Mouse (Mus musculus) heart, embryonic 15.5 days (tissue): ENCODE results near the gene Mamld1. TPM values are rescaled to one million over a fixed set of nuclear protein-coding genes. Genes with fewer than 3 reads are reported as not detected.

Source experiments
- ATAC-seq: fragments of 200-750 bp; cut with Nextera tagmentation; replicated peaks from 2 replicates; pipeline ENCODE4 v1.8.0; 2017; ENCODE audit warnings: low read depth, moderate TSS enrichment; ENCODE audit not compliant: insufficient number of reproducible peaks, insufficient read depth, low FRiP score
- H3K27ac ChIP-seq: fragments of 300-500 bp; sonication (generic); 2 replicates; pipeline ENCODE4 v1.5.1; 2015; ENCODE audit warnings: mild to moderate bottlenecking, inconsistent platforms
- H3K27me3 ChIP-seq: fragments of 300-500 bp; sonication (generic); 2 replicates; pipeline ENCODE4 v1.6.1; 2015; ENCODE audit warnings: inconsistent platforms
- H3K36me3 ChIP-seq: fragments of 300-500 bp; sonication (generic); 2 replicates; pipeline ENCODE4 v1.6.1; 2015; ENCODE audit warnings: mild to moderate bottlenecking, inconsistent platforms
- H3K4me1 ChIP-seq: fragments of 300-500 bp; sonication (generic); replicated peaks from 2 replicates; pipeline ENCODE4 v1.6.1; 2015; ENCODE audit warnings: inconsistent platforms
- H3K4me2 ChIP-seq: fragments of 300-500 bp; sonication (generic); 2 replicates; pipeline ENCODE4 v1.6.1; 2015; ENCODE audit warnings: inconsistent platforms, mild to moderate bottlenecking, moderate library complexity
- H3K4me3 ChIP-seq: fragments of 300-500 bp; sonication (generic); 2 replicates; pipeline ENCODE4 v1.5.1; 2015; ENCODE audit warnings: mild to moderate bottlenecking, inconsistent platforms
- H3K9ac ChIP-seq: fragments of 300-500 bp; sonication (generic); 2 replicates; pipeline ENCODE4 v1.6.1; 2015; ENCODE audit warnings: mild to moderate bottlenecking, inconsistent platforms
- H3K9me3 ChIP-seq: fragments of 300-500 bp; sonication (generic); replicated peaks from 2 replicates; pipeline ENCODE4 v1.6.1; 2016; ENCODE audit warnings: inconsistent platforms
- WGBS: fragments of 180-500 bp; shearing (Covaris S2); methylation state at CpG from one replicate; pipeline ENCODE4 v1.1.7; 2015; ENCODE audit warnings: mixed read lengths; 5-methylcytosine and 5-hydroxymethylcytosine counted together
- polyA plus RNA-seq: library from polyadenylated mRNA; unstranded; fragments of >200 nt; fragmentation: Nextera tagmentation; extraction: Ambion mirVana; gene quantifications from 2 replicates; pipeline ENCODE4 v1.2.1, GENCODE M21; 2015

Mamld1 gene
- polyA plus RNA-seq, 1 experiment from 2014 or later, result 3.7 TPM

- ATAC-seq, result no peak
- Histone ChIP-seq H3K27me3 (no peaks in the 10 kb centered on the region), H3K4me1 (no peaks in the 10 kb centered on the region), H3K4me2 (no peak overlapping the region), H3K36me3 (no peaks in the 10 kb centered on the region), H3K9me3 (no peaks in the 10 kb centered on the region), H3K4me3 (no peak overlapping the region), H3K27ac (no peak overlapping the region), H3K9ac (no peak overlapping the region)
- WGBS, result 76% methylated on average over 4 of the region's 4 CpGs
Observed at GRCm38 (mm10) chrX:71085092-71085807, 35.2 kb downstream of the Mamld1 start.

- Histone ChIP-seq H3K4me3 (no peak overlapping the region), H3K9ac (no peak overlapping the region), H3K36me3 (no peaks in the 10 kb centered on the region), H3K4me2 (no peak overlapping the region), H3K27me3 (no peaks in the 10 kb centered on the region), H3K9me3 (no peaks in the 10 kb centered on the region), H3K27ac (no peak overlapping the region), H3K4me1 (no peaks in the 10 kb centered on the region)
- no peak for ATAC-seq
- WGBS, result 51% methylated on average over 4 of the region's 4 CpGs
Observed at GRCm38 (mm10) chrX:71087370-71088079, 37.5 kb downstream of the Mamld1 start.

- no peak overlapping the region for H3K9ac ChIP-seq
- H3K4me2 ChIP-seq, result no peak overlapping the region
- no peaks in the 10 kb centered on the region for H3K27me3 ChIP-seq
- no peak overlapping the region for H3K4me3 ChIP-seq
- no peaks in the 10 kb centered on the region for H3K9me3 ChIP-seq
- no peaks in the 10 kb centered on the region for H3K4me1 ChIP-seq
- 39% methylated on average over 3 of the region's 3 CpGs for WGBS
- no peak overlapping the region for H3K27ac ChIP-seq
- H3K36me3 ChIP-seq, result no peaks in the 10 kb centered on the region
- ATAC-seq, result no peak
Observed at GRCm38 (mm10) chrX:71088080-71088414, 38.0 kb downstream of the Mamld1 start.

- H3K9ac ChIP-seq, result no peak overlapping the region
- no peak for ATAC-seq
- no peak overlapping the region for H3K4me3 ChIP-seq
- H3K36me3 ChIP-seq, result no peaks in the 10 kb centered on the region
- H3K27ac ChIP-seq, result no peak overlapping the region
- H3K4me2 ChIP-seq, result no peak overlapping the region
- H3K9me3 ChIP-seq, result no peaks in the 10 kb centered on the region
- H3K27me3 ChIP-seq, result no peaks in the 10 kb centered on the region
- no peaks in the 10 kb centered on the region for H3K4me1 ChIP-seq
Observed at GRCm38 (mm10) chrX:71105820-71106219, 55.8 kb downstream of the Mamld1 start.

GRCm38 (mm10) chrX:71106392-71106791 is 56.3 kb downstream of the Mamld1 start:
- Histone ChIP-seq H3K9me3 (no peaks in the 10 kb centered on the region), H3K4me3 (no peak overlapping the region), H3K36me3 (no peaks in the 10 kb centered on the region), H3K27me3 (no peaks in the 10 kb centered on the region), H3K27ac (no peak overlapping the region), H3K9ac (no peak overlapping the region), H3K4me1 (no peaks in the 10 kb centered on the region), H3K4me2 (no peak overlapping the region)
- ATAC-seq, result no peak
- WGBS, result 66% methylated on average over 4 of the region's 4 CpGs

GRCm38 (mm10) chrX:71108056-71108735 is 58.1 kb downstream of the Mamld1 start:
- H3K4me2 ChIP-seq, result no peak overlapping the region
- WGBS, result 73% methylated on average over 4 of the region's 4 CpGs
- H3K4me3 ChIP-seq, result no peak overlapping the region
- ATAC-seq, result no peak
- no peaks in the 10 kb centered on the region for H3K36me3 ChIP-seq
- no peaks in the 10 kb centered on the region for H3K27me3 ChIP-seq
- no peak overlapping the region for H3K27ac ChIP-seq
- H3K9me3 ChIP-seq, result no peaks in the 10 kb centered on the region
- no peak overlapping the region for H3K9ac ChIP-seq
- no peaks in the 10 kb centered on the region for H3K4me1 ChIP-seq

GRCm38 (mm10) chrX:71110333-71110732 is 60.3 kb downstream of the Mamld1 start:
- Histone ChIP-seq H3K27me3 (no peaks in the 10 kb centered on the region), H3K4me2 (no peak overlapping the region), H3K4me1 (no peaks in the 10 kb centered on the region), H3K27ac (no peak overlapping the region), H3K9ac (no peak overlapping the region), H3K9me3 (no peaks in the 10 kb centered on the region), H3K4me3 (no peak overlapping the region), H3K36me3 (no peaks in the 10 kb centered on the region)
- 43% methylated on average over 2 of the region's 2 CpGs for WGBS
- no peak for ATAC-seq

GRCm38 (mm10) chrX:71122359-71123293 is 72.6 kb downstream of the Mamld1 start:
- ATAC-seq, result no peak
- H3K4me1 ChIP-seq, result peaks cover 2% of the 10 kb centered on the region; the same call in 1 of the 2 replicates
- no peaks in the 10 kb centered on the region for H3K27me3 ChIP-seq
- no peaks in the 10 kb centered on the region for H3K9me3 ChIP-seq
- no peaks in the 10 kb centered on the region for H3K36me3 ChIP-seq
- no peak overlapping the region for H3K9ac ChIP-seq
- 59% methylated on average over 4 of the region's 4 CpGs for WGBS
- no peak overlapping the region for H3K27ac ChIP-seq
- no peak overlapping the region for H3K4me2 ChIP-seq
- H3K4me3 ChIP-seq, result no peak overlapping the region

- Histone ChIP-seq H3K27ac (no peak overlapping the region), H3K4me2 (no peak overlapping the region), H3K4me3 (no peak overlapping the region), H3K36me3 (no peaks in the 10 kb centered on the region), H3K27me3 (no peaks in the 10 kb centered on the region), H3K4me1 (peaks cover 2% of the 10 kb centered on the region; the same call in 1 of the 2 replicates), H3K9me3 (no peaks in the 10 kb centered on the region), H3K9ac (no peak overlapping the region)
- no peak for ATAC-seq
- 66% methylated on average over 7 of the region's 7 CpGs for WGBS
Observed at GRCm38 (mm10) chrX:71125013-71125412, 75.0 kb downstream of the Mamld1 start.

GRCm38 (mm10) chrX:71131464-71131863 is 81.4 kb downstream of the Mamld1 start:
- no peaks in the 10 kb centered on the region for H3K9me3 ChIP-seq
- no peak overlapping the region for H3K4me3 ChIP-seq
- no peaks in the 10 kb centered on the region for H3K4me1 ChIP-seq
- no peak overlapping the region for H3K9ac ChIP-seq
- H3K27ac ChIP-seq, result no peak overlapping the region
- H3K4me2 ChIP-seq, result no peak overlapping the region
- no peaks in the 10 kb centered on the region for H3K27me3 ChIP-seq
- ATAC-seq, result no peak
- H3K36me3 ChIP-seq, result no peaks in the 10 kb centered on the region

DNA sequence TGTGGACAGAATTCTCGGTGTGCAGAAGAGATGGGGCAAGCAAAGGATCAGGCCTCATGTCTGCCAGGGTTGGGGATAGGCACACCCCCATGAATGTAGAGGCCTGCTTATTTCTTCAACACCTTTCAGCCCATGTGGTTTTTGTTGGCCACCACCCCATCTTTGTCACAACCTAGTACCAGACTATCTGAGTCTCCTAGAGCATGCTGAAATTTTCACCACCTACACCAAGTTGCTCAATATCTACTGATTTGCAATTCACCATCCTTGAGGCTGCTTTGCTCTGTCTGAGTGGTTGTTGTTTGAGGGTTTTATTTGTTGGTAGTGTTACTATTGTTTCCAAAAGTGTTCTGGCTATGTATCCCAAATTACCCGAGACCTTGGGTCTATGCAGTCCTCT is 91.3 kb downstream of the Mamld1 start:
- Histone ChIP-seq H3K27me3 (no peaks in the 10 kb centered on the region), H3K4me1 (no peaks in the 10 kb centered on the region), H3K36me3 (no peaks in the 10 kb centered on the region), H3K4me2 (no peak overlapping the region), H3K9me3 (no peaks in the 10 kb centered on the region), H3K4me3 (no peak overlapping the region), H3K9ac (no peak overlapping the region), H3K27ac (no peak overlapping the region)
- WGBS, result 74% methylated on average over 2 of the region's 2 CpGs
- ATAC-seq, result no peak
